Mouse (Mus musculus): ENCODE measurements around the gene Ankra2. TPM values are rescaled to one million over a fixed set of nuclear protein-coding genes. Genes with fewer than 3 reads are reported as not detected.

The Ankra2 gene
- polyA plus RNA-seq (2014; fragmentation: Nextera tagmentation; extraction: Ambion mirVana): 97.6 and 110 TPM in 2 replicates

DNA sequence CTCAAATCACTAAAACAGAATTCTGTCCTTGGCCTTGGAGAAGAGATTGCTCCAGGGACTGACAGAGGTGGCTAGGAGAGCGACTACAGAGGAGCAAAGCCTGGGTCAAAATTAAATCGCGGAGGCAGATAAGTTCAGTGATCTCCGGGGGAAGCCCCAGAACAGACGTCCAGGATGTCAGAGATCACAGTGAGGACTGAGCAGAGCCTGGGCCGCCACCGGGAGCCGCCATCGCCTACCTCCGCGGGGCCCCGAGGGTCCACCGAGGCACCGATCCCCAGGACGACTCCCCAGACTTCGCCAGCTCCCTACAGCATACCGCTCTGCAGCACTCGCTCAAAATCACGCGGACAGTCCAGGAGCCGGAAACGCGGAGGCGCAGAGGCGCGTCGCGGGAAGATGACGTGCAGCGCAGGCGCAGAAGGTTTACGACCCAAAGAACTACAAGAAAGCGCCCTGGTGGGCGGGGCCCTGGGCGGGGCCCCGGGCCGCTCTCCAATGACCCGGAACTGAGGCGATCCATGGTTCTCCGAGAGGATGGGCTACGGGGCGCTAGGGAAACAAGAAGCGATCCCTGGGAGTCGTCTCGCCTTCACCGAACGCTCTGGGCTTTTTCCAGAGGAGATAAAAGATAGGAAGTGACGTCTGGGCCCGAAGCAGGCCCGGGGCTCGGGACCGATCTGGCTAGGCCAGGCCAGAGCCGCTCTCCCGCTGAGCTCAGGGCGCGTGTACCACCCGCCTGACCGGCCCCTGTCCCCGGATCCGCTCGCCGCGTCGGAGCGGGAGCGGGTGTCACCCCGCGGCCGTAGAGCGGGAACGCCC lies at the start of gene Ankra2, which contains the start of gene Utp15:
Ankra2 (plus strand) TSS at position 439 of the 822 bp plus-strand sequence.
Utp15 (minus strand) TSS at position 406 of the 822 bp plus-strand sequence.
- Histone ChIP-seq H3K4me2 (ENCODE audit: low read length) (peak within 1 kb of the TSS; percentile 75), H3K9me3 (ENCODE audit: control insufficient read depth, low read length) (no peaks in the 10 kb centered on the region), H3K27ac (replicated peaks; ENCODE audit: low read depth, low read length) (peak within 1 kb of the TSS; percentile 96), H3K9ac (replicated peaks; ENCODE audit: low read length) (peak within 1 kb of the TSS; percentile 92), H3K27me3 (ENCODE audit: control insufficient read depth, insufficient read depth, low read length) (no peaks in the 10 kb centered on the region), H3K4me3 (replicated peaks; ENCODE audit: low read depth, low read length) (peak within 1 kb of the TSS; percentile 84), H3K4me1 (ENCODE audit: control insufficient read depth, insufficient read depth, low read length) (peaks cover 20% of the 10 kb centered on the region; the same call in 1 of the 2 replicates), H3K36me3 (ENCODE audit: control insufficient read depth, insufficient read depth, low read length) (peaks cover 34% of the 10 kb centered on the region)
- peak; percentile 99 for ATAC-seq (ENCODE audit: low FRiP score, low TSS enrichment)
- under 1% methylated on average over 71 of the region's 71 CpGs for WGBS
- peak; percentile 100 for DNase-seq

DNA sequence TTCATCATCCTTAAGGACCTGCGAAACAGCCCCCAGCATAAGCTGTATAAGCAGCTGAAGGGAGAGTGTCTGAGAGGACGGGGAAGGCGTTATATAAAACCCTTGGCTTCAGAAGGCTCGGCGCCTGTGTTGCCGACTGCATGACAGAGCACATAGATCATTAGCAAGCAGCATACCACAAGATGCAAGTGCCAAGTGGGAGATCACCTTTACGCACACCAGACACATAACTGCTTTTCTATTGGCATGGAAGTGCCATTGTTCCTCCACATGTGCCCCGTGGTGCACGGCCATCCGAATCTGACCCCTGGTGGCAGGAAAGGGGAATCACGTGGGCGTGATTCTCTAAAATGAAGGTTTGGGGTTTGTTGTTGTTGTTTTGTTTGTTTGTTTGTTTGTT lies 40.0 kb upstream of the Ankra2 start:
- DNase-seq (peak; percentile 80), ATAC-seq (ENCODE audit: low FRiP score, low TSS enrichment) (peak; percentile 60; the same call in 1 of the 2 replicates)
- Histone ChIP-seq H3K4me1 (ENCODE audit: control insufficient read depth, insufficient read depth, low read length) (no peaks in the 10 kb centered on the region), H3K4me3 (replicated peaks; ENCODE audit: low read depth, low read length) (no peak overlapping the region), H3K9me3 (ENCODE audit: control insufficient read depth, low read length) (no peaks in the 10 kb centered on the region), H3K27me3 (ENCODE audit: control insufficient read depth, insufficient read depth, low read length) (no peaks in the 10 kb centered on the region), H3K27ac (replicated peaks; ENCODE audit: low read depth, low read length) (no peak overlapping the region), H3K36me3 (ENCODE audit: control insufficient read depth, insufficient read depth, low read length) (no peaks in the 10 kb centered on the region), H3K9ac (replicated peaks; ENCODE audit: low read length) (0 out of 2 replicates have a peak overlapping the region, but pooled peaks have one; percentile 20), H3K4me2 (ENCODE audit: low read length) (0 out of 2 replicates have a peak overlapping the region, but pooled peaks have one; percentile 15)
- 38% methylated on average over 12 of the region's 12 CpGs for WGBS

DNA sequence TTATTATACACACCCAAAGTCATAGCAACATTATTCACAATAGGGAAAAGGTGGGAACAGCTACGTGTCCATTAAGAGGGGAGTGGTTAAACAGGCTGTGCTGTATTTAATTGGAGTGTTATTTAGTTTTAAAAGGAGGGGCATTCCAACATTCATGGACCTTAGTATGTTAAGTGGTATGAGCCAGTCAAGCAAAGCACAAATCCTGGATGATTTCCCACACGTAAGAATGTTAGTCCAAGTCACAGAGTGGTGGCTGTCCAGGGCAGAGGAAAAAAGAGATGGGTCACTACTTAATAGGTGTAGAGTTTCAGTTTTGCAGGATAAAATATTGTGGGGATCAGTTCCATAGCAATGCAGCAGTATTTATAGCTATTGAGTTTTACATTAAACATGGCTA lies 36.6 kb upstream of the Ankra2 start:
- Histone ChIP-seq H3K4me1 (ENCODE audit: control insufficient read depth, insufficient read depth, low read length) (no peaks in the 10 kb centered on the region), H3K9me3 (ENCODE audit: control insufficient read depth, low read length) (no peaks in the 10 kb centered on the region), H3K36me3 (ENCODE audit: control insufficient read depth, insufficient read depth, low read length) (no peaks in the 10 kb centered on the region), H3K4me2 (ENCODE audit: low read length) (no peak overlapping the region), H3K27me3 (ENCODE audit: control insufficient read depth, insufficient read depth, low read length) (no peaks in the 10 kb centered on the region), H3K27ac (replicated peaks; ENCODE audit: low read depth, low read length) (no peak overlapping the region), H3K9ac (replicated peaks; ENCODE audit: low read length) (no peak overlapping the region), H3K4me3 (replicated peaks; ENCODE audit: low read depth, low read length) (no peak overlapping the region)
- DNase-seq (no peak), ATAC-seq (ENCODE audit: low FRiP score, low TSS enrichment) (no peak)
- WGBS: 80% methylated on average over 2 of the region's 2 CpGs

DNA sequence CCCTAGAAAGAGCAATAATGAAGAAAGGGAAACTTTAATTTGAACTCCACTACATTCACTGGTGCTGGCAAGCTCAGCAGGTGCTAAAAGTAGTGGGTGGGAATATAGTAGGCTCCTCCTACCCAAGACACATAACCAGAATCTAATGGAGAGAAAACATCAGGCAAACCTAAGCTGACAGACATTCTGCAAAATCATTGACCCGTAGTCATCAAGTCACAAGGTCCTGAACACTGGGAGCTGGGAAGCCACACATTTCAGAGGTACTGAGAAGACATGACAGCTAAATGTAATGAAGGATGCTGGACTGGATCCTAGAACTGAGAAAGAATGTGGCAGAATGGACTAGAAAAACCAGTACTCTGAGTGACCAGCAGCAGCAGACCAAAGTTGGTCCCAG lies 32.4 kb upstream of the Ankra2 start:
- no peaks in the 10 kb centered on the region for H3K9me3 ChIP-seq (ENCODE audit: control insufficient read depth, low read length)
- no peaks in the 10 kb centered on the region for H3K36me3 ChIP-seq (ENCODE audit: control insufficient read depth, insufficient read depth, low read length)
- H3K4me2 ChIP-seq (ENCODE audit: low read length): no peak overlapping the region
- H3K4me3 ChIP-seq (replicated peaks; ENCODE audit: low read depth, low read length): no peak overlapping the region
- no peak for ATAC-seq (ENCODE audit: low FRiP score, low TSS enrichment)
- no peak overlapping the region for H3K9ac ChIP-seq (replicated peaks; ENCODE audit: low read length)
- no peak overlapping the region for H3K27ac ChIP-seq (replicated peaks; ENCODE audit: low read depth, low read length)
- H3K27me3 ChIP-seq (ENCODE audit: control insufficient read depth, insufficient read depth, low read length): no peaks in the 10 kb centered on the region
- 93% methylated on average over 1 of the region's 1 CpGs for WGBS
- H3K4me1 ChIP-seq (ENCODE audit: control insufficient read depth, insufficient read depth, low read length): no peaks in the 10 kb centered on the region
- no peak for DNase-seq

DNA sequence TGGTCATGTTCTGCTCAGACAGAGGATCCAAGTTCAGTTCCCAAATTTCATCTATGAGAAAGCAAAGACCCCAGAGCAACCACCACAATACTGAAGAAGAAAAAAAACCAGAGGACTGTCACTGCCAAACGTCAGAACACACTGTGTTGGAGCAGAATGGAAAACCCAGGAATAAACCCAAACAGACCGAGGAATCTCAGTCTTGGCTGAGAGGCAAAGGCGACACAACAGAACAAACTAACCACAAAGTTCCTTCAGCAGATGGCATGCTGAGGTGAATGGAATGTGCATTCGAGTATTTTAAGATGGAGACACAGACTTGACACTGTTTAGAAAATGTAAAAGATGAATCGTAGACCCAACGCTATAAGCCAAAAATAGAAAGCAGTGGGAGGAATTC lies 27.4 kb upstream of the Ankra2 start:
- WGBS: 86% methylated on average over 6 of the region's 6 CpGs
- Histone ChIP-seq H3K4me3 (replicated peaks; ENCODE audit: low read depth, low read length) (no peak overlapping the region), H3K27me3 (ENCODE audit: control insufficient read depth, insufficient read depth, low read length) (no peaks in the 10 kb centered on the region), H3K4me2 (ENCODE audit: low read length) (no peak overlapping the region), H3K9ac (replicated peaks; ENCODE audit: low read length) (no peak overlapping the region), H3K9me3 (ENCODE audit: control insufficient read depth, low read length) (no peaks in the 10 kb centered on the region), H3K36me3 (ENCODE audit: control insufficient read depth, insufficient read depth, low read length) (no peaks in the 10 kb centered on the region), H3K4me1 (ENCODE audit: control insufficient read depth, insufficient read depth, low read length) (no peaks in the 10 kb centered on the region), H3K27ac (replicated peaks; ENCODE audit: low read depth, low read length) (no peak overlapping the region)
- DNase-seq: no peak
- no peak for ATAC-seq (ENCODE audit: low FRiP score, low TSS enrichment)

DNA sequence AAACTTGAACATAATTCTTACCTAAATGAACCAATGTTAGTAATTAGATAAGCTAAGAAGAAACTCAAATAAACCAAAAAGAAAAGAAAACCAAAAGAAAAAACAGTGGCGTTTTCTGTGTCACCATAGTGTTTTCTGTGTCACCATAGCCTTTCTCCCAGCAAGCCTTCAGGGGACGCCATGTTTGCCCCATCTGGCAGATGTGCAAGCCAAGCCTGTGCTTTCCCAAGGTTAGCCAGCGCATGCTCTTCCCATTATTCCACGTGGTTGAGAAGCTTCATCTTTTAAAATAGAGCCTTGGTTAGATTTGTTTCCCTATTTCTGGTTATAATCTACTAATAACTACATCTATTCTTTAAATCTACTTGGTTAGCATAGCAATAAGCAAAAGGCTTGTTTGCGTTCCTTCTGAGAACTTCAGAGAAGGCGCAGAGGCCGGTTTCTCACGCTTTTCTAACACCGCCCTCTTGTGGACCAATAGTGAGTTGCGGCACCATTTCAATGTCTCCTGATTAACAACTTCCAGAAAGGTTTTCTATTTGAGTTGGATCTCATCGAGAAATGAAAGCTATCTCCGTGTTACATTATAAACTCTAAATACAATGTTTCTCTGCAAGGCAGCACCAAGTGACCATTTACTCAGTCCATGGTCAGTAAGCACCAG lies 22.8 kb upstream of the Ankra2 start:
- Histone ChIP-seq H3K9ac (replicated peaks; ENCODE audit: low read length) (no peak overlapping the region), H3K27ac (replicated peaks; ENCODE audit: low read depth, low read length) (no peak overlapping the region), H3K36me3 (ENCODE audit: control insufficient read depth, insufficient read depth, low read length) (no peaks in the 10 kb centered on the region), H3K27me3 (ENCODE audit: control insufficient read depth, insufficient read depth, low read length) (no peaks in the 10 kb centered on the region), H3K4me1 (ENCODE audit: control insufficient read depth, insufficient read depth, low read length) (0 out of 2 replicates have a peak, but pooled peaks cover 4% of the 10 kb centered on the region), H3K9me3 (ENCODE audit: control insufficient read depth, low read length) (no peaks in the 10 kb centered on the region), H3K4me2 (ENCODE audit: low read length) (no peak overlapping the region), H3K4me3 (replicated peaks; ENCODE audit: low read depth, low read length) (no peak overlapping the region)
- ATAC-seq (ENCODE audit: low FRiP score, low TSS enrichment) (no peak), DNase-seq (peak; percentile 92)
- 22% methylated on average over 12 of the region's 12 CpGs for WGBS

DNA sequence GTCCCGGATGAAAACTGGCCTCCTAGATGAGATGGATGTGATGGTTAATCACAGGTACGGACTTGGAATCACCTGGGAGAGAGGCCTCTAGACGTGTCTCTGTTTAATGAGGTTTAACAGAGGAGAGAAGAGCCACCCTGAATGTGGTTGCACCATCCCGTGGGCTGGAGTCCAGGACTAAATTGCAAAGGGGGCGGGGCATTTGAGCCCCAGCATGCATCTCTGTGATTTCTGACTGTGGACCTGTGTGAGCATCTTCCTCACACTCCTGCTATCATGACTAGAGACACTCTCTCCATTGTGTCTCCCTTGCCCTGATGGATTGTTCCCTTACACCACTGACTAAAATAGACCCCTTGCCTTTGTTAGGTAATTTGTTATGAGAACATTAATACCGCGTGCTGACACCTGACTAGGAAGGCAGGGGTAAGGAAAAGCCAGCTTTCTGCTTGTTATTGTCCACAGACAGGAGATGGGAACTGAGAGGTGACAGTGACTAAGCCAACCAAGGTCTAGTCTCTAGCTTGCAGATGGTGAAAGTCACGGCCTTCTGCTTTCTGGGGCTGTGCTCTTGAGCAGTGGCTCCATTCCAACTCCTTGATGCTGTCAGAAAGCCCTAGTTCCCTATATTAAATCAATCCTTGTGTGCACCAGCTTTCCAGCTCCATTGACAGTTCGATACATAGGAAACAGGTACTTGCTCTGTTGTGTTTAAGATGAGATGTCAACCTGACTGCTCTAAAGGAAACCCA lies 21.2 kb upstream of the Ankra2 start:
- WGBS: 78% methylated on average over 9 of the region's 9 CpGs
- H3K4me3 ChIP-seq (replicated peaks; ENCODE audit: low read depth, low read length): no peak overlapping the region
- ATAC-seq (ENCODE audit: low FRiP score, low TSS enrichment): no peak
- no peak overlapping the region for H3K4me2 ChIP-seq (ENCODE audit: low read length)
- H3K9ac ChIP-seq (replicated peaks; ENCODE audit: low read length): no peak overlapping the region
- 0 out of 2 replicates have a peak, but pooled peaks cover 4% of the 10 kb centered on the region for H3K4me1 ChIP-seq (ENCODE audit: control insufficient read depth, insufficient read depth, low read length)
- no peak for DNase-seq
- H3K27me3 ChIP-seq (ENCODE audit: control insufficient read depth, insufficient read depth, low read length): no peaks in the 10 kb centered on the region
- no peaks in the 10 kb centered on the region for H3K9me3 ChIP-seq (ENCODE audit: control insufficient read depth, low read length)
- no peak overlapping the region for H3K27ac ChIP-seq (replicated peaks; ENCODE audit: low read depth, low read length)
- H3K36me3 ChIP-seq (ENCODE audit: control insufficient read depth, insufficient read depth, low read length): no peaks in the 10 kb centered on the region

DNA sequence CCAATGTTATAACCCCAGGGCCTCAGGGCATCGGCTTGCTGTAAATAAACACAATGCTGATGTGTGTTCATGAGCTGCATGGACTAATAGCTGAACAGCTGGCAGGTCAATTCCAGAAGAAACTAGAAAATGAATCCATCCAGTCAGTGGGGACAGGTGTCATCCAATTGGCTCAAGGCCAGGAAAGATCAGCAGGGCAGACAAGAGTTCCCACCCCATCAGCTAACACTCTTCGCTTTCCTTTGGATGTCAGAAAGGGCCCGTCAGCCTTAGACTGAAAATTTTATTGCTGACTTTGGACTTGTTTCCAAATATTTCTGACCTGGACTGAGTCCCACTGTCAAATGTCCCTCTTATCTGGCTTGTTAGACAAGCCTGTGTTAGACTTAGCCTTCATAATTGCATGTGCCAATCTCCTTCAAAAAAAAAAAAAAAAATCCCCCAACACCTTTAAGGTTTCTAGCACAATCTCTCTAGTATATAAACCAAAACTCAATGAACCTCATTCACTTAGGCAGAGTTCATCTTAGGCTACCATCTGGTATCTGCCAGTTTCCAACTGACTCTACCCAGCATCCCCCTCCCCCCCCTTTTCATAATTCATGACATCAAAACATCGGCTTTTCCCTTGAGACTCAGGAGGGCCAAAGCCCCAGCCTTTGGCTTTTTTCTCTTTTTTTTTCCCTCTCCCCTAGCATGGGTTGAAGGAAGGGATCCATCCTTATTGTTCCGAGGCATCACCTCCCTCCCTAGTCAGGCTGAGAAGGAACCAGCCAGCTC lies 18.1 kb upstream of the Ankra2 start:
- Histone ChIP-seq H3K36me3 (ENCODE audit: control insufficient read depth, insufficient read depth, low read length) (peaks cover 26% of the 10 kb centered on the region), H3K4me1 (ENCODE audit: control insufficient read depth, insufficient read depth, low read length) (0 out of 2 replicates have a peak, but pooled peaks cover 4% of the 10 kb centered on the region), H3K27me3 (ENCODE audit: control insufficient read depth, insufficient read depth, low read length) (no peaks in the 10 kb centered on the region), H3K9me3 (ENCODE audit: control insufficient read depth, low read length) (no peaks in the 10 kb centered on the region), H3K27ac (replicated peaks; ENCODE audit: low read depth, low read length) (no peak overlapping the region), H3K4me3 (replicated peaks; ENCODE audit: low read depth, low read length) (no peak overlapping the region), H3K9ac (replicated peaks; ENCODE audit: low read length) (no peak overlapping the region), H3K4me2 (ENCODE audit: low read length) (no peak overlapping the region)
- ATAC-seq (ENCODE audit: low FRiP score, low TSS enrichment): no peak
- WGBS: 64% methylated on average over 5 of the region's 5 CpGs
- DNase-seq: peak; percentile 43
